Mouse (Mus musculus) heart, postnatal 36 days (tissue): Measurements from ENCODE around the gene Fcho1. TPM values are rescaled to one million over a fixed set of nuclear protein-coding genes. Genes with fewer than 3 reads are reported as not detected.
A peak's percentile ranks its signal among the peaks of the same experiment; 100 is the strongest.
"Not testable (repeated sequence)": the region's sequence is repeated elsewhere in the genome, so short reads cannot be mapped to it uniquely, and the experiment has no call there.

ENCODE experiments used
- DNase-seq, 2 experiments: peaks; one replicate each; pipeline ENCODE4 v3.0.0; 2021 to 2022
- intact Hi-C: fragments of 180-260 bp; cut with DNase I; formaldehyde crosslinking; loops from one replicate; pipeline ENCODE4 v1.15.1; 2025
- total RNA-seq, 2 experiments: library from RNA; stranded (reverse); gene quantifications; 2 replicates each; pipeline ENCODE4 v1.2.3; 2021

The Fcho1 gene
- total RNA-seq, result 1 to 10 TPM in 1 of 2 experiments, under 1 TPM in 1; 0.56 to 1.2 TPM

DNA sequence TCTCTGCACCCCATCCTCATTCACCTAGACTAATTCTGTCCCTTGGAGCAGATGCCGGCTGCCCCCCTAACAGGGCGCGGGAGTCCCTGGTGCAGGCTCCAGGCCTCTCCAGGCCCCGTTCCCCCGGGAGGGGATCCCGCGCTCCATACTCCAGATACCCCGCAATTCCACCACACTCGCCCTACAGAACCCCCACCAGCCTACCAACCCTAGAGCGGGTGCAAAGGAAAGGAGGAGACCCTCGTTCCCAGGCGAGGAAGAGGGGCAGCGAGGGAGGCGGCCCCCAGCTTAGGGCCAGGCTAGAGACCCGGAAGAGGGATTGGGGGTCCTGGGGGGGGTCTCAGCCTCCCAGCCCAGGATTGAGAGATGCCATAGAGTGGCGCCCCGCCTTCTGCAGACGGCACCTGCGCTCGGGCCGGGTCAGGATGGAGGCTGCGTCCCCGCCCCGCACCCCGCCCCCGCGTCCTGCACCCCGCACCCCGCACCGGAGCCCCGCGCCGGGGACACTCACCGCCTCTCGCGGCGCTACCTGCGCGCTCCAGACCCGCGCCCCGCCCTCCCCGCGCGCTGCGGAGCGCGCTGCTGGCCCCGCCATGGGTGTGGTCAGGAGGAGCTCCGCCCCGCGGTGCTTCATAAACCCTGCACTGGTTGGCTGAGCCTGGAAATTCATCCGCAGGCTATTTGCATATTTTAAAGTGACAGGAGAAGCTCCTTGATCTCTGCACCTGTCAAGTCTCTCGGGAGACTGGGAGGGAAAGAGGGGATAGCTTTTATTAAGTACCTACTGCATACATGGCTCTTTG is at the start of gene Fcho1:
TSS of gene Fcho1 (minus strand) at position 595 of the 803 bp plus-strand sequence.
- intact Hi-C loops, result no loop called here
- peak; percentile 43 to 63 for DNase-seq

DNA sequence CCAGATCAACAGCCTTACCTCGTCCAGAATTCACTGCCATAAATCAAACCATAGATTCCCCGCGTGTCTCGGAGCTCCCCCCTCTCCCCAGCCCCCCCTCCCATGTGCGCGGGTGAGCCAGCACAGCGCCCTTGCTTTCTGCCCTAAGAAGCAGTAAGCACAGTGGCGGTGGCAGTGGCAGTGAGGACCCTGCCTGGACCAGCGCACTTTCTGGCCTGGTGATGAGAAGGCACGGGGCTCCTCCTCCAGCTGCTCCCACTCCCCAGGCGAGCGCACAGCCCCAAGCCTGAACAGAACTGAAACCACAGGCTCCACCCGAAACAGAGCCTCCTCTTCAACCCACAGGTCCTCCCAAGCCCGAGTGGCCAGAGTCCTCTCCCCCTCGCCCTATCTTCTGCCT is 45.8 kb upstream of the Fcho1 start:
- no peak for DNase-seq
- intact Hi-C loops, result no loop called here

DNA sequence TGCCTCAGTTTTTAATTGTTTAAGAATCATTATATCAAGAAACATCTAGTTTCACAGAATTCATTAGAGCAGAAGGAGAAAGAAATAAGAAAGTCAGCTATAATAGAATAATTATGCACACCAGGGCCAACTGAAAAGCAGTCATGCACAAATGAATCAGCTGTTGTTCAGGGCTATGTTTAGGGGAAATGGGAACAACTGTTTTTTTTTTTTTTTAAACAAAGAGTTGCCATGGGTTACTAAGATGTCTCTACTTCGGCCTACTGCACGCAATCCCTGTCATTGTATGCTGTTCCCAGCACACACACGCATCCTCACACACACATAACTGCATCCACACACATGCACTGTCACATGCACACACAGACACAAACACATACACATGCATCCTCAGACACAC is 33.3 kb upstream of the Fcho1 start:
- intact Hi-C loops, result no loop called here

DNA sequence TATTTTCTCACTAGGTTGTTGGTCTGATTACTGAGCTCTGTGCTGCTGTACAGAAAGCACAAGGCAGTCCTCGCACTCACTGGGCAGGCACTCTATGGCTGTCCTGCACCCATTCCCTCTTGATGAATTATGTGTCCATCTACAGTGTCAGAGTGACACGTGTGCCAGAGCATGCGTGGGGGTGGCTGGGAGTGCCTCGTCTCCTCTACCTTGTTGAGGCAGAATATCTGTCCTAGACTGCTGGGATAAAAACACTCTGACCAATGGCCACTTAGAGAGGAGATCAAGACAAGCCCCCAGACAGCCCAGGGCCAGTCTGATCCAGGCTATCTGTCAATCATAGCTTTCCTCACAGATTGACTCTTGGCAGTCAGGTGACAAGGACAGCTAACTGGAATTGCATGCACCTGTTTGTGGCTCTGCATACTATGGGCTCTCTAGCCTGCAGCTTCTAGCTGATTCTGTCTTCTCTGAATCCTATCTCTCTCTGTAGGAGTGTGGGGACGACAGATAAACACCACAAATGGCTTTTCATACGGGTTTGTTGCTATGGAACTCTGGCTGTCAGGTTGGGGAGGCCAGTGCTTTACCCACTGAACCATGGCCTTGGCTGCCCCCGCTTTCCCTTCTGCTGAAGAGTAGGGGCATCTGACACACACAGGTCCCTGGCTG is 27.5 kb upstream of the Fcho1 start:
- intact Hi-C loops, DNase-seq: not testable (repeated sequence)

More for the DNA sequence above, 33.3 kb upstream of the Fcho1 start:
- DNase-seq, result no peak

DNA sequence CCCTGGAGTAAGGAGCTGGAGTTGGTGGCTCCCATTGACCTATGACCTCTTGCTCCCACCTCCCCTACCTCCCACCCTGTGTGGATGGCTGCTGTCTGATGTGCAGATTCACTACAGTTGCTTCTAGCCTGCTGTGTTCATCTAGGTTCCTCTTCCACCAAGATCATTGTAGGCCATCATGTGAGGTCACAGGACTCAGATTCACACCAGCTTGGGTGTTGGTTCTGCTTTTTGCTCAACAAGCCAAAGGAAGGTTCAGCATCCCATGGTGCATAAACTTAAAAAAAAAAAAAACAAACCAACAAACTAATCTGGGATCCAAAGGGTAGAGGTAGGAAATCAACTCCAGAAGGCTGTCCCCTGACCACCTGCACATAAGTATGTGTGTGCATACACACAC is 26.7 kb upstream of the Fcho1 start:
- intact Hi-C loops, result not testable (repeated sequence)

DNA sequence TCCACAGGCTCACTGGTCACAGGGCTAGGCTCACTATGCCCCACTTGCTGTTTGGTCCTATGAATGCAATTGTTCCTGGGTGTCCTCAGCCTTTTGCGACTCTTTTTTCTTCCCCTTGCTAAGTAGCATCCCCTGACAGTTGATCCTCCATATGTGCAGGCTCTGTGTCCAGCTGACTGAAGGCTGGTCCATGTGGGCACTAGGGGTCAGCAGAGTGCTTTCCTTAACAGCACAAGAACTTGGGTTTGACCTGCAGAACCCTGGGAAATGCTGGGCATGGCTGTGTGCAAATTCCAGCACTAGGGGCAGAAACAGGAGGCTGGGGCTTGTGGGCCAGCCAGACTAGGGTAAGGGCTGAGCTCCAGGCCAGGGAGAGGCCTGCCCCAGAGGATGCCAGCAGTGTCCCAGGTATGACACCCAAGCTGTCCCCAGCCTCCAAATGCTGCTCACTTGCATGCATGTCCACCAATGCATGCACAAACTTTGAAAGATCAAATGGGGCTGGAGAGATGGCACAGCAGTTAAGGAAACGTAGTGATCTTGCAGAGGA is 25.9 kb upstream of the Fcho1 start:
- peak; percentile 17 to 41 for DNase-seq
- intact Hi-C loops, result not testable (repeated sequence)

More for the DNA sequence above, 26.7 kb upstream of the Fcho1 start:
- DNase-seq, result not testable (repeated sequence)

DNA sequence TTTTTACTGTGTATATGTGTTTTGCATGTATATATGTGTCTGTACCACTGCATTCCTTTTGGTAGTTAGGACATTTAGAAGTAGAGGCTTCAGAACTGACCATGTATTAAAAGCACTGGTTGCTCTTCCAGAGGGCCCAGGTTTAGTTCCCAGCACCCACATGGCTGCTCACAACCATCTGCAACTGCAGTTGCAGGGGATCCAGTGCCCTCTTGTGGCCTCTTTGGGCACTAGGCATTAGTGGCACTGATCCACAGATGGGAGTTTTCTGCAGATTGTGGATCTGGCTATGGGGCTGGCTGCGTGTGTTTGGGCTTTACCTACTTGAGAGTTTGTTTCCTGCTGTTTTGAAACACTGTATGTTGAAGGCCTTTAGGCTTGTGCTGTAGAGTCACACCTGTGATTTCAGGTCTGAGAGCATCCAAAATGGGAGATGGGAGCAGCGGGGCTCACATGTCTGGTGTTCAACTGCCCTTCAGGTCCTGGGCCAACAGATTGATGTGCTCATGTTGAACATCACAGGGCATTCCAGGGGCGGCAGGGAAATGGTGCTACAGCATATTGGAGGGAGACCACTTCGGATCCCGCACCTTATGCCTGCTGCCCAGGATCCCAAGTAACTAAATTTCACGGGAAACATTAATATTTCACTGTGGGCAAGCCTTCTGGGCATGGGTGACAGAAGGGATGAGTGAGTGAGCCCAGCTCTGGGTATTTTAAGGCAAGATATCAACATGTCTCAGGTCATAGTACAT is 24.0 kb upstream of the Fcho1 start:
- not testable (repeated sequence) for DNase-seq
- intact Hi-C loops, result loop anchor here (2.0 kb wide), 1 partner anchor 463 kb away; no protein-coding TSS in a partner anchor

DNA sequence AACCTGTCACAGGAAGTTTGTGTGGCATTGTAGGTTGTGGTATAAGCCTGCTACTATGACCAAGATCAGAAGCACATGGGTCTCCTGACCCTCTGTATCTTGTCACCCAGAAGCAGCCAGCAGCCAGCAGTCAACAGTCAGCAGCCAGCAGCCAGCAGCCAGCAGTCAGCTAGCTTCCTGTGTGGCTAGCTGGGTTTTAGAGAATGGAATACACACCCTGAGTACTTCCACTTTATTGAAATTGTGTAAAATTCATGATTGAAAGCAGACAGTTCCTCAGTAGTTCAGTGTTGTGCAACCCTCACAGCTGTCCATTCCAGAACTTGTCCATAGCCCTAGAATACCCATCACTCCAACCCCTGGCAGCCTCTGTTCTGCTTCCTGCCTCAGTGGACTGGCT is 21.6 kb upstream of the Fcho1 start:
- intact Hi-C loops, DNase-seq: not testable (repeated sequence)

DNA sequence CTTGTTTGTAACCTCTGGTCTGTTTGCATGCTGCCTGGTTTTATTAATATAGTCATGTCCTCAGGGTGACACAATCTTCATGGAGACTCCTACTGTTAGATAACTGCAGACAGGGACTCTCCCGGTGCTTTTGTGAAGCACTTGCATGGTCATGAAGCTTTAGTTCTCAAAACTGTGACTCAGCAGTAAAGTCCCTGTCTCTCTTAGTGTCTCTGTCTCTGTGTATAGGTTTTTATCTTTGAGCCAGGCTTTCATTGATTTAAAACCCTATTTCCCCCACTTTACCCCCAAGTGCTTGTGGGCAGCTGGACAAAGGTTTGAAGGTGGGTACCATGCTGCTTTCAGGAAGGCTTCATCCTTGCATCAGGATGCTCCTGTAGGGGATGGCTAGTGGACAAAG is 19.8 kb upstream of the Fcho1 start:
- DNase-seq, result no peak
- intact Hi-C loops, result no loop called here

DNA sequence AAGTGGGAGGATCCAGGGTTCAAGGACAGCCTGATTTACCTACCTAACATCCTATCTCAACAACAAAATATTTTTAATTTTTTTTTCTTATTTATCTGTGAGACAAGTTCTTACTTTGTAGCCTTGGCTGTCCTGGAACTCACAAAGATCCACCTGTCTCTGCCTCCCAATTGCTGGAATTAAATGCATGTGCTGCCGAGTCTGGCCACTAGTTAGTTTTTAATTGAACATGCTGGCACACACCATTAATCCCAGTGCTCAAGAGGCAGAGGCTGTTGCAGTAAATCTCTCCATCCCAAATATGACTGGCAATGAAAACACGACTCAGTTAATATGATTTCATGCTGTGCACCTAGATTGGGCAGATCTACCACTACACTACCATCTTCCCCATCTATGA is 17.3 kb upstream of the Fcho1 start:
- no peak for DNase-seq
- intact Hi-C loops, result no loop called here

DNA sequence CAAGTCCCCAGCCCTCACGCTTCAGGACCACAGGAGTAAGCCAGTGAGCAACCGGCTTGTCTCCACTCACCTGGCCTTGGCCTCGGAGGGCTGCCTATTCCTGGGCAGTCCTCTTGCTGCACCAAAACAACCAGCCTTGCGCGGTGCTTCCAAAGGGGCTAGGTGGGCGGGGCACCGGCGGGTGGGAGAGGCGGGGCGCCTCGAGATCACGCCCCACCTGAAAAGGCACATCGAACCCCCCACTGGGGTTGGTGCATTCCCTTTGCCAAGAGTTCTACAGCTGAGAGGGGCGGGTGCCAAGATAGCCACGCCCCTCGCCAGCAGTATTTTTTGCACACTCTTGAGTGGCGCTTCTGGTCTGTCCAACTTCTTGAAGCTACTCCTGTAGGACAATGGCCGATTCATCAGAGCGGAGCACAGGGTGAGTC is 16.2 kb upstream of the Fcho1 start:
- intact Hi-C loops, result no loop called here
- no peak for DNase-seq

DNA sequence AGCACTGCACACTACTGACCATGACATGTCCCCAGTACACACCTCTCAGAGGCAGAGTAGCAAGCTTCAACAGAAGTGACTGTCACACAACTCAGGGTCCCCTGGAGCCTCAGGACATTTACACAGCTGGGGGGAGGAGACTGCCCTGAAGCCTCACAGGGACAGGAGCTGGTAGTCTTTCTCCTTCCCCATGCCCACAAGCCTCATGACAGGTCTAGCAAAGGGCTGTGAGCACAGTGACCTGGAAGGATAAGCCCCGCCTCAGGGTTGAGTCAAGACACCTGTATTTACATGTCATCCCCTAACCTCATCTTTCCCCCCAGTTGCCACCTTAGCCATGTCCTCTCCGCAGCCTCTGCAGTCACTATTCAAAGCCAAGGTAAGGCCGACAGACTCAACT is 15.7 kb upstream of the Fcho1 start:
- intact Hi-C loops, result no loop called here
- DNase-seq, result no peak

DNA sequence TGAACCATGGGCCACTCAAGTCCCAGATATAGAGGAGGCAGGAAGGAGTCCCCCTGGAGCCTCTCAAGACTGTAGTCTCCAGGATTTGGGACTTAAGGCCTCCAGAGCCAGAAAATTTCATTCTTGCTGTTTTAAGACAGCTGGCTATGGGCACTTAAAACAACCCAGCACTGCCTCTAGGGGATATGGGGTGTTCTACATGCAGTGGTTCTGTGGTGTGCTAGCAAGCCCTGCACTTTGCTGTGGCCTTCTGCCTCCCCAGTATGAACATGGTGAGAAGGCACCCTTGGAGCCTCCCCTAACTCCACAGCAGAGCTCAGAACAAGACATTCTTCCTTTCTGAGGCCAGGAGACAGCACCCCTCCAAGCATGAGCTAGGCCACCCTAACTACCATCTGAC is 12.8 kb upstream of the Fcho1 start:
- not testable (repeated sequence) for DNase-seq
- intact Hi-C loops, result loop anchor here (5.0 kb wide), 1 partner anchor 456 kb away; no protein-coding TSS in a partner anchor

DNA sequence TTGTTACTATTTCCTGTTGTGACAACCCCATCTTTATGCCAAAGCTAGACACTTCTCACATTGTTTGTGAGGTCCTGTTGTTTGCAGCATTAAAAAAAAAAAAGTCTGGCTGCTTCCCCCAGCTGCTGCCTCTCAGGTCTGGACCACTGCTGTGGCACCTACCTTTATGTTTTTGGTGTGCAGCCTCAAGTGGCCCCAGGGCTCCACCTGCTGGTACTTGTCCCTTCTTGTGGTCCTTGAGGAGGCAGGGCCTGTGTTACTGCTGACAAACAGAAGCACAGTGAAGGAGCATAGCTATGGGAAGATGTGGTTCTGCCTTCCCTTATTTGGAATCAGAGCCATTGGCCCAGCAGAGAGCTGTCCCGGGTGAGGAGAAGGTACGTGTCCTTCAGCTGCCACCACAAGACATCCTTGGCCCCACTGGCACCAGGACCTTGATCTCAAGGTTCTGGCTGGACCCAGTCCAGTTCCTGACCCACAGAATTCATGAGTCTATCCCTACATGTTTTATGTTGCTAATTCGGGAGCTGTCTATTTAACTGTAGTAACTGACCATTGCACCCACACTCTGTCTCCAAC is 6.2 kb upstream of the Fcho1 start:
- peak; percentile 43 to 60 for DNase-seq
- intact Hi-C loops, result loop anchor here (2.0 to 5.0 kb wide), 3 partner anchors 23 to 289 kb away; no protein-coding TSS in a partner anchor

DNA sequence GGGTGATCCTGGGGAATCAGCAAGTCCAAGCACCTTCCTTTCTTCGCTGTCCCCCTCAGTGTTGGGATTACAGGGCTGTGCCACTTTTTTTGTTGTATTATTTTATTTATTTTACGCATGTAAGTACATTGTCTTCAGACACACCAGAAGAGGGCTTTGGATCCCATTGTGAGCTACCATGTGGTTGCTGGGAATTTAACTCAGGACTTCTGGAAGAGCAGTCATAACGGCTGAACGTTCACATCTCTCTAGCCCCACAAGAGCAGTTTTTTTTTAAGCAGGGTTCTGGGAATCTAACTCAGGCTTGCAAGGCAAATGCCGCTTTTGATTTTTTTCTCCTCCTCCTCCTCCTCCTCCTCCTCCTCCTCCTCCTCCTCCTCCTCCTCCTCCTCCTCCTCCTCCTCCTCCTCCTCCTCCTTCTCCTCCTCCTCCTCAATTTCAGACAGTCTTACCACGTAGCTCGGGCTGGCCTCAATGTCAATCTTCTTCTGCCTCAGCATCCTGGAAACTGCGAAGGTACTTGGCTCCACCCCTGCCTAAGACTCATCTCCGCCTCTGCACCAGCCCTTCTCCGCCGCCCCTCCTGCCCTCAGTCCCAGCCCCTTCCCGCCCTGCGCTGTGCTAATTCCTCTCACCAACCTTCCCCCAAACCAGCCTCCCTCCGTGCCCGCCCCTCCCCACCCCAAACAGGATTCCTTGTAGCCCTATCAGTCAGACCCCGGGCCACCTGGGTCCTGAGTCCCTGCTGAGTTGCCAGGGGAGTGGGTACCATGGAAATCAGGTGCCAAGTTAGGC is 3.5 kb upstream of the Fcho1 start:
- no peak for DNase-seq
- intact Hi-C loops, result no loop called here

DNA sequence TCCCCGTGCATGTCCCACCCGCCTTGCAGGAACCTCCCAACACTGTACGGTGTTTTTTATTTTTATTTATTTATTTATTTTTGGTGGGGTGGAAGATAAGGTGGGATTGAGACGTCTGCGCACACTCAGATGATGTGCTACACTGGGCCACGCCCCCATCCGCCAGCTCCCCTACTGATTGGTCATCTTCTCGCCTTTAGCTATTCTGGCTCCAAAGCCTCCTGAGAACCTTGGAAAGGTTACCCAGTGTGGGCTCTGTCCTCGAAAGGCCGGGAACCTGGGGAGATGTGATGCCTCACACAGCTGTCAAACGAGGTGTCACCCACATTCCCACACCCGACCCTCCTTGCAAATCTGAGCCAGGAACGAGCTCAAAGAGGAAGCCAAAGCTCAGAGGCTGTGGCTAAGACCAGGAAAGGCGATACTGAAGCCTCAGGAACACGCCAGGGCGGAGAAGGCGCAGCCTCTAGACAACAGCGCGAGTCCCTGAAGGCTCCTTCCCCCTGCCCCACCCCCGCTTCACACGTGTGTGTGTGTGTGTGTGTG is 2.8 kb upstream of the Fcho1 start:
- intact Hi-C loops, result no loop called here
- no peak for DNase-seq

DNA sequence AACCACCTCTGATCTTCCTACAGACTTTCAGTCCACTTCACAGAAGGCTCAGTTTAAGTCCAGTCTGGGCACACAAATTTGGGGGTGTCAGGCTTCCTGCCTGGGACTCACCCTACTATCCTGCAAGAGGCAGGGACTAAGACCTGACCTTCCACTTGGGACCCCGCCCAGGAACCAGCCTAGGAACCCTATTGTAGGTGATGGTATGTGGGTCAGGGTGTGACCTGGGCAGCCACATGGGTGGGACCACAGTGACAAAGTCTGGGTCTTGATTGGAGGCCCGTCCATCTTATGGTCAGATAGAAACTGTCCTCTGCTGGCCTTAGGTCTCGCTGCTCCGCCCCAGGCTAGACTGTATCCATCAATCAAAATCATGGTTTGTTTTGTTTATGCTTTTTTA is 1.1 kb downstream of the Fcho1 start:
- DNase-seq, result no peak
- intact Hi-C loops, result no loop called here

DNA sequence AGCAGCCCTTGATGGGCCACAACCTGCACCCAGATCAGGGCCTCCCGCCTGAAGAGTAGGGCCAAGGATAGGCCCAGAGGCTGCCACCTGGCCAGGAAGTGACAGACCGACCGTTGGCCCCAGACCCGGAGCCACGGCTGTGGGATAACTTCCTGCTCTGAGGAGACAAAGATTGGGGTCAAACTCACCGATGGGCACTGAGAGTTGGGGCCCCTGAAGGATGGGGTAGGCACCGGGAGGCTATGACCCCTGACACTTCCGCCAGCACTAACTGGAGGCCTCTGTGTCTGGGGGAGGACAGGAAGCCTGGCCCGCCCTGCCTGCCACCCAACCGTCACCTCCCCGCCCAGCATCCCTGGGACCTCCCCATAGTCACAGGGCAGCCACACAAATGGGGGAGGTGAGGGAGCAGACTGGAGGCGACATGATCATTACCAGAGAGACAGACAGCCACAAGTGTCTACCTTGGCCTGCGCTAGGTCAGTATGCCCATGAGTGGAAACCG is 2.4 kb downstream of the Fcho1 start:
- no peak for DNase-seq
- intact Hi-C loops, result no loop called here

DNA sequence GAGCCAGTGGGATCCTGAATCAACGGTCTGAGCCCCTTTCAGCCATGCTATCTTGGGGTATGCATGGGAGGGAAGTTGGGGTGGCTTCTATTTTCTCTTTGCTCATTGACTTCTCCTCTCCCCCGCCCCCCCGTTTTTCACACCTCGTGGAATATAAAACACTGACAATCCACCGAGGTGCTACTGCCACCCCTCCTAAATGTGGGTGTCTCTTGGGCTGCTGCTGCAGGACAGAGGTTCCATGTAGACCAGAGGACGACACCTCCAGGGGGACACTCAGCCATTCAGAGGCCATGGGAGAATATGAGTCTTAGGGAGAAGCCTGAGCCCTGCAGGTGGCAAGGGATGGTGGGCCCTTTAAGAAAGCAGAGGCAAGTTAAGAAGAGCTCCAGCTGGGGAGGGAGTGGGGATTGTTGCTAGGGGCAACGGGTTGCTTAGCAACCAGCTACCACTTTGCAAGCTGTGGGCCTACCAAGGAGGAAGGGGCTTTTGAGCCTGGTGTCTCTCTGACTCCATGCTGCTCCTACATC is 5.5 kb downstream of the Fcho1 start:
- no peak for DNase-seq
- intact Hi-C loops, result no loop called here
